Mouse (Mus musculus): ENCODE data around the gene Trim2. TPM values are rescaled to one million over a fixed set of nuclear protein-coding genes. Genes with fewer than 3 reads are reported as not detected.

The Trim2 gene
- total RNA-seq, 1 experiment from 2014 or later, result not detected

DNA sequence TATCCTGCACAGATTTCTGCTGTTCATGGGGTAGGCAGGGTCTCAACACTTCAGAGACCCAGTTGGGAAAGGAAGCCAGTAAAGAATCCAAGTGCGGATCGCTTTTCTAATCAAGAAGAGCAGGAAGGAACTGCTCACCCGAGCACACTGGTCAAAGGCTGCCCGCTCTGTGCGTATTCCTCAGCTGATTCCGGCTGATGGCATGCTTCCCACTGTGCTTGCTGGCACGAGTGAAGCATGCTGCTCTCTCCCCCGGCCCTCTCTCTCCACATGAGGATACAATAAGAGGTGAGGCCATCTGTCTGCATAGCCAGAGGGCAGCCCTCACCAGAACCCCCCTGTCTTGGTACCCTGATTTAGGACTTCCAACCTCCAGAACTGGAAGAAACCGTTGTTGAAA is 91.4 kb downstream of the Trim2 start:
- ATAC-seq (replicated peaks; ENCODE audit: insufficient number of reproducible peaks, low FRiP score, low TSS enrichment, poor library complexity, severe bottlenecking), result no peak

GRCm38 (mm10) chr3:84214501-84214900 is 92.2 kb downstream of the Trim2 start:
- no peak for ATAC-seq (replicated peaks; ENCODE audit: insufficient number of reproducible peaks, low FRiP score, low TSS enrichment, poor library complexity, severe bottlenecking)

GRCm38 (mm10) chr3:84211340-84211875 is 95.3 kb downstream of the Trim2 start:
- no peak for ATAC-seq (replicated peaks; ENCODE audit: insufficient number of reproducible peaks, low FRiP score, low TSS enrichment, poor library complexity, severe bottlenecking)

DNA sequence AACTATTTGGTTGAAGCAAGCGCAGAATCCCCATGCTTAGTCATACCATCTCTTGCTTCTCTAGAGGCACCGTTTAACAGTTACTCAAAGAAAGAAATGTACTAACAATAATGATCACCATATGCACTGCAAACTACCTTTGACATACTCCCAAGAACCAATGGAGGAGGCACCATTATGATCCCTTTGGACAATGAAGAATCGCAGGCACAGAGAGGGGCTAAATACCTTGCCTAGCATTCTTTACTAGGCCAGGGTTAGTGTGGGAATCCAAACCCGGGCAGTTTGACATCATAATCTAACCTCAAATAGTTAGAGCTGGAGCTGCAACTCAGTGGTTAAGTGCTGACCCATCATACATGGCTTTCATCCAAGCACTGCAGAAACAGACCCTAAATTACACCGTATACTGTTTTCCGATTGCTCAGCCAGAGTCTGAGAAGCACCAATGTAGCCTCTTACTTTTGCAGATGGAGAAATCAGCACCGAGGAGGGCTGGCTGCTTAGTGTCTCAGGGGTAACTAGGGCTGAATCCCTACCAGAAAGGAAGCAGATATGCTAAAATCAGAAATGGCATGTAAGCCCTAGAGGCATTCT is 97.7 kb downstream of the Trim2 start:
- no peak for ATAC-seq (replicated peaks; ENCODE audit: insufficient number of reproducible peaks, low FRiP score, low TSS enrichment, poor library complexity, severe bottlenecking)

GRCm38 (mm10) chr3:84208475-84208874 is 98.2 kb downstream of the Trim2 start:
- no peak for ATAC-seq (replicated peaks; ENCODE audit: insufficient number of reproducible peaks, low FRiP score, low TSS enrichment, poor library complexity, severe bottlenecking)

- no peak for ATAC-seq (replicated peaks; ENCODE audit: insufficient number of reproducible peaks, low FRiP score, low TSS enrichment, poor library complexity, severe bottlenecking)
Measured at GRCm38 (mm10) chr3:84207366-84207765, 99.3 kb downstream of the Trim2 start.

DNA sequence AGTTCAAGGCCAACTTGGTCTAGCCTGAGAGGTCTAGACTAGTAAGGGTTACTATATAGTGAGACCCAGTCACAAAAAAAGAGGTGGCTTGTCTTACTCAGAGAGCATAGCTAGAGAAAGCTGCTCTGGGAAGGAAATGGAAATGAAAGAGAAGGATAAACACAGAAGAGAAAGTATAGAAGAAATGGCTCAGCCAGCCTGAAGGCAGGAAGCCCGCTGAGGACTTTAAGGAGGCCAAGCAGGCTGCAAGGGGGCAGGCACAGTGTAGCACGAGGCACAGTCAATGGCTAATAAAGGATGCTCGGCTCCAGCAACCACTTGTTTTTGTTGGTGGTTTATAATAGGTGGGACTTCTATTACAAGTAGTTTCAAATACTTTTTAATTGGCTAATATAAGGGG is 100.6 kb downstream of the Trim2 start:
- no peak for ATAC-seq (replicated peaks; ENCODE audit: insufficient number of reproducible peaks, low FRiP score, low TSS enrichment, poor library complexity, severe bottlenecking)

DNA sequence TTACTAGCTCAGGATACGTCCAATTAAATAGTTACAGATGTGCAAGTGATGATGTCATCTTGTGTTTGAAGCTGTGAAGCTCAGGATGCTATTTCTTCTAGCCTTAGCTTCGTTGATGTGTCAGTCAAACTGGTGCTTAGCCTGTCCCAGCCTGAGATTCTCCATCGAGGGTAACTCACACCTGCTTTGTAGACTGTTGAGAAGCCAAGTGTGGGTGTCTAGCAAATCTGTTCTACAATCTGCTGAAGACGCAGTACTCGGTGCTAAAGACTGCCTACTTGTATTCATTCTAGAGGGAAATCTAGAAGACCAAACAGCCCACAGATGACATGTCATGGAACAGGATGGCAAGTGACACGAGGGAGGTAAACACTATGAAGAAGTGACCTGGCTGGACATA is 101.0 kb downstream of the Trim2 start:
- ATAC-seq (replicated peaks; ENCODE audit: insufficient number of reproducible peaks, low FRiP score, low TSS enrichment, poor library complexity, severe bottlenecking), result no peak

- ATAC-seq (replicated peaks; ENCODE audit: insufficient number of reproducible peaks, low FRiP score, low TSS enrichment, poor library complexity, severe bottlenecking), result no peak
Measured at GRCm38 (mm10) chr3:84204640-84205039, 102.0 kb downstream of the Trim2 start.

GRCm38 (mm10) chr3:84200559-84201420 is 105.9 kb downstream of the Trim2 start:
- ATAC-seq (replicated peaks; ENCODE audit: insufficient number of reproducible peaks, low FRiP score, low TSS enrichment, poor library complexity, severe bottlenecking), result no peak

GRCm38 (mm10) chr3:84199516-84199915 is 107.2 kb downstream of the Trim2 start:
- no peak for ATAC-seq (replicated peaks; ENCODE audit: insufficient number of reproducible peaks, low FRiP score, low TSS enrichment, poor library complexity, severe bottlenecking)

DNA sequence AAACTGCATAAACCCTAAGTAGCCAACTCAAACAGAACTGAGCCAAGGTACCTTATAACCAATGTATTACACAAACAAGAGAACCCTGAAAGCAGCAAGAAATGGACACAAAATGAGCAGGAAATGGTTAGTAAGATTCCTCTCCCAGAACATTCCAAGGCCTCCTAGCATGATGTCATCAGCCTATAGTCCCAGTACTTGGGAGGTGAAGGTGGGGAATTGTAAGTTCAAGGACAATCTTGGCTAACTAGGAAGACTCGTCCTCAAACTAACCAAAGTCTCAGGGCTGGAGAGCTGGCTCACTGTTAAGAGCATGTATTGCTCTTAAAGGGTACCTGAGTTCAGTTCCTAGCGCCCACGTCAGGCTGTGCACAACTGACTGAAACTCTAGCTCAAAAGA is 108.4 kb downstream of the Trim2 start:
- ATAC-seq (replicated peaks; ENCODE audit: insufficient number of reproducible peaks, low FRiP score, low TSS enrichment, poor library complexity, severe bottlenecking), result no peak

- ATAC-seq (replicated peaks; ENCODE audit: insufficient number of reproducible peaks, low FRiP score, low TSS enrichment, poor library complexity, severe bottlenecking), result no peak
Measured at GRCm38 (mm10) chr3:84193881-84194280, 112.8 kb downstream of the Trim2 start.

DNA sequence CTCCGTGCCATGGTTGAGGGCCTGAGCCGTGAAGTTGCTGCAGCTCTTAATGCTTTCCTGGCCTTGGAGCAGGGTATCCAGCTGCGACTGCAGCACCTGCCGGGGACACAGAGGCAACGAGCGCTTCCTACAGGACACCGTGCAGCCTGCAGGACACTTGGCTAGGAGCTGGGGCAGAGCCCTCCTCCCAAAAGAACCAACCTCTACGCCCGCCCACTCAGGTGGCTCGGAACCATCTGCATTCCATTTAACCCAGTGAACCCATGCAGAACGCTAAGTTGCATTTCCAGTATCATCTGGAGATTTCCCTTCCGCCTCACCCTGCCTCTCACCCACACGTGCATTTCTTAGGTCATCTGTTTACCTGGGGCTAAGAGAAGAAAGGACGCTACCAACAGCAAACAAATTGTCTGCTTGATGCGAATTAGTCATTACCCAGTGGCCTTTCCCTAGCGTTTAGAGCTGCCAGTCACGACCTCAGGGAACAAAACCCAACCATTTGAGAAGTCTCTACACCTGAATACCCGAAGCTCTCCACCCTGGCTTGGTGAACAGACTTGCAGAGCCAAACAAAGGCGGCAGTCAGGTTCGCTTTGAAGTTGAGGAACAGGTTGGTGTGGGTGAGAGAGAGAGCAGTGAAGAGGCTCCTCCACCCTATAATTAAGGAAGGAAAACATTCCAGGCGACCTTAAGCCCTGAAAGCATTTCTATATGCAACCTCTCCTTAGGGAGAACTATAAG is 115.4 kb downstream of the Trim2 start:
- ATAC-seq (replicated peaks; ENCODE audit: insufficient number of reproducible peaks, low FRiP score, low TSS enrichment, poor library complexity, severe bottlenecking), result 0 out of 2 replicates have a peak, but pooled peaks have one; percentile 29

DNA sequence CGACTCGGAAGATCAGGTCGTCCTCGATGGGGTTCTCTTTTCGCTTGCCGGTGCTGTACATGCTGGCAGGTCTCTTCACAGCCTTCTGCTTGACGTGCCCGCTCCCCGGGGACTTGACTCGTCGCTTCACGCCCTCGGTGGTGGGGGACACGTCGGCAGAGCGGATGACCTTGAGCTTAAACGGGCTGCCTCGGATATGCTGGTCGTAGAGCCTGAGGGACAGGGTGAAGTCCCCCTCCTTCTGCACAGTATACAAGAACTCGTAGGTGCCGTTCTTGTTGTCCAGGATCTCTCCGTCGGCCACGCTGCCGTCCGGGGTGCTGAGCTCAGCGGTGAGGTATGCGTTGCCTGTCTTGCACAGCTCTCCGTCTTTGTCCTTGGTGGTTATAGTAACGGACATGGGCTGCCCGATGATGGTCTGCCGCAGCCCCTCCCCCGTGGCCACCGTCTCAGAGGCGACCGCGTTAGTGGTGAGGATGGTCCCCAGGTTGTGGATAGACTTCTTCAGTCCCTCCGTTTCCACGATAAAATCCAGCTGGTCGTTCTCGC is 116.1 kb downstream of the Trim2 start:
- 0 out of 2 replicates have a peak, but pooled peaks have one; percentile 31 for ATAC-seq (replicated peaks; ENCODE audit: insufficient number of reproducible peaks, low FRiP score, low TSS enrichment, poor library complexity, severe bottlenecking)

DNA sequence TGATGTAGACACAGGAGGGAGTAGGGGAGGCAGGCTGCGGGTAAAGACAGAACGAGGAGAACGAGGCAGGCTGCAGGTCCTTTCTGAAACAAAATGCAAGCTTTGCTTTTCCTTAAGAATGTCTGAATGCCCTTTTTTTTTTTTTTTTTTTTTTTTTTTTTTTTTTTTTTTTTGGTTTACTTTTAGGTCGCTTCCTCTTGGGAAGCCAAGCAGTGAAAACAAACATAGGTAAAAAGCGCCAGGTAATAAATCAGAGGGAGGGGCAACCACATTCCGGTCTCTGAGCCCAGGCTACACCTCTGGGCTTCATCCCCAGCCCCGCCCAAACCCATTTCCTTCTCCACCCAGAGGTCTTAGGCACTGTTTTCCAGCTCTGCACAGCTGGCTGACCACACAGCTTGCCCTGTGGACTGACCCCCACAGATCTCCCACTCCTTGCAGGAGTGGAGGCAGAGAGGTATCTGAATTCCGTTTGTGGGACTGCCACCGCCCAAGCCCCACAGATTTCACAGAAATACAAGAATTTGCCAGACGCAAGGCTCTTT is 117.0 kb downstream of the Trim2 start:
- no peak for ATAC-seq (replicated peaks; ENCODE audit: insufficient number of reproducible peaks, low FRiP score, low TSS enrichment, poor library complexity, severe bottlenecking)

DNA sequence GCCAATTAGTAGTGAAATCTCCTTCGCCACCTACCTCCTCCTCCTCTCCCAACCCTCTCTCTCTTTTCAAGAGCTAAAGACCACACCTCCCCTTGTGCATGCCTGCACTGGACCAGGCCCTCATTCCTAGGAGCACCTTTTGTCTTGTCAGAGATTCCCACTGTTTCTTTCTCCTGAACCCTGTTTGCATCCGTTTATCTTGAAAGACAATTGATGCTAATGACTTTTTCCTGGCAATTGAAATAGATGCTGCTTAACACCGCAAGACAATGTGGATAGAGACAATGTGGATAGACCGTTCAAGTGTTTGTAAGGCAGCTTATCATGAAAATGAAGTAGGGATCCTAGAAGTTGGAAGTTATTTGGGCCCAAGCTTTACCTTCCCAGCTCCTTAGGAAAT is 125.0 kb downstream of the Trim2 start:
- no peak for ATAC-seq (replicated peaks; ENCODE audit: insufficient number of reproducible peaks, low FRiP score, low TSS enrichment, poor library complexity, severe bottlenecking)

GRCm38 (mm10) chr3:84181102-84181501 is 125.6 kb downstream of the Trim2 start:
- no peak for ATAC-seq (replicated peaks; ENCODE audit: insufficient number of reproducible peaks, low FRiP score, low TSS enrichment, poor library complexity, severe bottlenecking)

DNA sequence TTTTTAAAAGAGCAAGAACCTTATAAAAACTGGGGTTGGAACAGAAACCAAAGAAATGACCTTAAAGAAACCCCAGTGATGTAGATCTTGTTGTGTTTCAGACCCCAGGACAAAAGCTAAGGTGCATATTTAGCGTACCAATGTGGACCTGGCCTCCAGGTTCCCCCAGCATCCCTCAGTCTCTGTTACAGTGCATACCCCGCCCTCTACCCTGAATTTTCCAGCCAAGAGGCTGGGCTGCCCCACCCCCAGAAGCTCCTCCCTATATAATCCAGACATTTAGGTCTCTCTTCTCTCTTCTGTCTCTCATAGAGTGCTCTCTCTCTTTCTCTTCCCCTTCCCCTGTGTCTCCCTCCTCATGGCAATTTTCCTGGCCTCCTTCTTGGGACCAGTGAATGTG is 126.4 kb downstream of the Trim2 start:
- no peak for ATAC-seq (replicated peaks; ENCODE audit: insufficient number of reproducible peaks, low FRiP score, low TSS enrichment, poor library complexity, severe bottlenecking)
